Mouse (Mus musculus) forelimb bud, embryonic 11.5 days (tissue): ENCODE data around the gene Fbxl16.

ENCODE experiments used
- DNase-seq: peaks from one replicate; pipeline ENCODE4 v3.0.0-alpha.2; 2012; ENCODE audit warnings: low read depth, low spot score

The Fbxl16 gene

DNA sequence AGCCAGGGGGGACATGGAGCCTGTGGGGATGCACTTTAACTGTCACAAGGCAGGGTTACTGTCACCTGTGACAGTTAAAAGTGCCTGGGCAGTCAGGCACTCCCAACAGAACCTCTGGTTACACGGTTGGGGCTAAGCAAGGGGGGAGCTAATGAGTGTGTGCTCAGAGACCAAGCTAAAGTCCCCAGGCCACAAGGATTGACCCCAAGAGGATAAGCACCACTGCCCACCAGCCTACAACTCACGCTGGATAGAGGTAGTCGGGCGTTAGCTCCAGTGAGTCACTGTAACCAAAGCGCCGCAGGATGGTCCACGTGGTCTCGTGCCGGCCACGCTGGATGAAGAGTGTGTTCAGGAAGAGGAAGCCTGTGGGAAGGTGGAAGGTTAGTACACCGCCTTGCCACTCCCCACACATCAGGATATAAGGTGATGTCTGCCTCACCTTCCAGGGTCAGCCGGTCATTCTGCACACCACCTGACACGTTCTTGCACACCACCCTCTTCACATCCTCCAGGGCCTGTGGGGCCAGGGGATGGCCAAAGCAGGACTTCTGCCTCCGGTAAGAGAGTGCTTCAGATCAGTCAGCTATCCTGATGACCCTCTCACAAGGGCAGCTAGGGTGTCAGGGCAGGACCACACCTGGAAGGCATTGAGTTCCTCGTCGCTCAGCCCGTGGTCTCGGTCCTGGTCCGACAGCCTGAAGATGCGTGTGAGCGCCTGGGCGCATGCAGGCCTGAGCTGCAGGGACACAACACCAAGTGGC, 32.4 kb downstream of the Fbxl16 start, which contains the start of gene Gm20683:
Gene Gm20683, minus strand, starts transcription at position 647 of the 764 bp plus-strand sequence.
- DNase-seq: no peak

DNA sequence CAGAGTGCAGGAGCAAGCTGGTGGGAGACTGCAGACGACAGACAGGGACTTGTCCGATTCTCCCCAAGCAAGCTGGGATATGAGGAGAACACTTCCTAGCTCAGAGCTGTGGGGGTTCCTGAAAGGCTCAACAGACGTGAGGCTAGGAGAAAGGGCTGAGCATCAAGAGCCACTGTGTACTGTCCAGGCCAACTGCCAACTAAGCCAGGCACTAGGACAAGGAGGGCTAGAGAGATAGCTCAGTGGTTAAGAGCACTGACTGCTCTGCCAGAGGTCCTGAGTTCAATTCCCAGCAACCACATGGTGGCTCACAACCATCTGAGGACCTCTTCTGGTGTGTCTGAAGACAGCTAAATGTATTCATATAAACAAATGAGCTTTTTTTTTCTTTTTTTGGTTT, 33.6 kb downstream of the Fbxl16 start:
- no peak for DNase-seq

DNA sequence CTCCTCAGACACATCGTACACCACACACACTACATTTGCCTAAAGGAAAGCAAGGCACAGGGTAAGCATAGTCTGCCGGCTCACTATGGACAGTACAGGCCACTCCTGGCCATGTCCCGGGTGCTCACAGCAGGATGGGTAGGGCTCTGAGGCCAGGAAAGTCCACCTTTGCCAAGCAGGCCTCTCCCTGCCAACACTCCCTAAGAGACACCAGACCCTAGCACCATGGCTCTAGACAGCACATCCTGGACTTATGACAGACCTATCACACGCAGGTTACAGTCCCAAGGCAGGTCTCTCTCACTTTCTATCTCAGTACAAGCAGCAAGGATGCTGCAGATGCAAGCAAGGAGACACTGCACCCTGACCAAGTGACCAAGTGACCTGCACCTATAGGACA, 34.2 kb downstream of the Fbxl16 start:
- no peak for DNase-seq

DNA sequence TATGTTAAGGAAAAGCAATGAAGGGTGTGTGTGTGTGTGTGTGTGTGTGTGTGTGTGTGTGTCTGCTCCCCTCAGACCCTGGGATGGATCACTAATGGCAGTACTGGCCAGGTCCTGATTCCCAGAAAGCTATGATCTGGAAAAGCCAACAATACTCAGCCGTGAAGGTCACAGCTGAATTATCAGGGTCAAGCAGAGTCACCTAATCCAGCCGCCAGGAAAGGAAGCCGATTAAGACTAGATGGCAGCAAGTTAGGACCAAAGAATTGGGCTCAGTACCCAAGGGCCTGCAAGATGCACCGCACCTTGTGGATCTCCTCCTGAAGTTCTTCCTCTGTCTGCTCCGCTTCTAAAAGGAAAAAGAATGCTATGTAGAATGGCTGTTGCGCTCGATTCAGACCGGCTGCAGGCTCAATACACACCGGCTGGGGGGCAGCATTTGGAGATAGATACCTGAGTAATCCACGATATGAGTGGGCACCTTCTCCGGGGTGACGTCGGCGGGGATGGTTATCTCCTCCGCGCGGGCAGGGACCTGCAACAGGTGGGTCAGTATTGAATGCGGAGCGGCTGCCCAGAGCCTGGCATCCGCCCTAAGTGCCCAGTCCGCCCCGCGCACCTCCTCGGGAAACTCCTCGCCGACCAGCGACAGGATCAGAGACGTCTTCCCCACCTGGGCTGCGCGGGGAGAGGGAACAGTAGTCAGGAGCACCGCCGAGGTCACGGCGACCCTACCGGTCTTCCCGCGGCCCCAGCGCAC, 34.9 kb downstream of the Fbxl16 start:
- no peak for DNase-seq

DNA sequence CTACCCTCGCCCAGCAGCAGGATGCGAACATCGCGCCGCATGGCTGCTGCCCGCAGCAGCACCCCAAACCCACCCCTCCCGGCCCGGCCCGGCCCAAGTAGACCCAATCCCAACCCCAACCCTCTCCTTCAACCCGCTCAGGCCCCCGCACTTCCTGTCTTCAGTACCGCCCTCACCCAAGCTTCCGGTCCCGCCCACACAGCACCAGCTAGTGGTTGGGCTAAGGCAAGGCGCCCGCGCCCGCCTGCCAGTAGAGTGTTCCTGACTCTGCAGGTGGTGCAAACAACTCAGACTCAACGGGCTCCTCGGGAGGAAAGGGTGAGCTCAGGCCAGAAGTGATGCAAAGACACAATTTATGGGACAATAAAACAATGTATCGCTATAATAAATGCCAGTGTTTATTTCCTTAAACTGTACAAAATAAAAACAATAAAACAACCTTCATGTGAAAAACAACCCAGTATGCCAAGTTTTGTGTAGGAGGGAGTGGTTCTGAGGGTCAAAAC, 35.6 kb downstream of the Fbxl16 start, which contains the start of gene Rhot2:
Gene Rhot2, minus strand, starts transcription at position 456 of the 506 bp plus-strand sequence.
- peak; percentile 89 for DNase-seq

DNA sequence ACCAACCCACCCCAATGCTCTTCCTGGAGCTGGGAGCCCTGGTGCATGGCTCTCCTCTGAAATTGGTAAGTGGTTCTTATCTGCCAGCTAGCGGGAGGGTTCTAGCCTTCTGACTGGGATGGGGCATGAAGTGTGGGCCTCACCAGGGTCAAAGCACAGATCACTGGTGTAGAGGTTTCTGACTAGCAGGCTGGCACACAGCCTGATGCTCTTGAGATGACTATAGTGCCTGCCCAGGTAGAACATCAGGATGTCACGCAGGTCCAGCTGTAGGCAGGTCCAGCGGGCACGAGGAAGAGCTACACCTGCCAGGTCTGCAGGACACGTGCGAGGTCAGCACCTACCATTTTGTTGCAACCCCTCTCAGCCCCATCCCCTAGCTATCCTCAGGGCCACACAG, 51.3 kb downstream of the Fbxl16 start:
- DNase-seq: no peak

DNA sequence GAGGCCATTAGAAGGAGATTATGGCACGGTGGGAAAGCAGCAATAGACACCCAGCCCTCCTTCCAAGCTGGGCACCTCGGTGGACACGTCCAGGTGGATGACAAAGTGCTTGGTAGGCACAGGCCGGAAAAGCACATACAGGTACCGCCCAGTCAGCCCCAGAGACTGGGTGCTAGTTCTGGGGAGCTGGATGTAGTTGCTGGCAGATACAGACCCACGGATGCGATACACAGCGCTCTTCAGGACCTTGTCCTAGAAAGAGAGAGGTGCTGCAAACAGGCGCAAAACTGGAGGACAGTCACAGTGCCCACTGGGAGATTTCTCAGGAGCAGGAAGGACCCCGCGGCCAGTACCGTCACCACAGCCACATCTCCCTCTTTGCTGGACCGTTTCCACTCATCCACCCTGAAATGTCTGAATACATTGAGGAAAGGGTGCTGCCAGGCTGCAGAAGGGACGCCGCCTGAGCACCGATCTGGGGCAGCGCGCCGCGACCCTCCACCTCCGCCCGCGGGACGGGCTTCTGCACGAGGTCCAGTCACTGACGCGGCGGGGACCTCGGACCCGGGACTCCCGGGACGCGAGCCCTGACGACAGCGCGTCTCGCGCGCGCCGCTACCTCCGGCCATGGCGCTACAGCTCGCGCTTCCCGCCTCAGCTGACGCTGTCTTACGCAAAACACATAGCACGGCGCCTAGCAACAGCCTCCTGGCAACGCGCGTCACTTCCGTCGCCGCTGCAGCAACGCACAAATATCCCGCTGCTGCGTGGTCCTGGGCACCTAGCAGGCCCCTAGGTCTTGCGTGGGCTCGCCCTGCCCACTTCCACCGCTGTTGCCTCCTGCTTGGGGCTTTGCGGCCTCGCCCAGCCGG, 52.2 kb downstream of the Fbxl16 start, which contains the start of gene Wdr90:
Gene Wdr90, minus strand, starts transcription at position 670 of the 872 bp plus-strand sequence.
- peak; percentile 92 for DNase-seq

DNA sequence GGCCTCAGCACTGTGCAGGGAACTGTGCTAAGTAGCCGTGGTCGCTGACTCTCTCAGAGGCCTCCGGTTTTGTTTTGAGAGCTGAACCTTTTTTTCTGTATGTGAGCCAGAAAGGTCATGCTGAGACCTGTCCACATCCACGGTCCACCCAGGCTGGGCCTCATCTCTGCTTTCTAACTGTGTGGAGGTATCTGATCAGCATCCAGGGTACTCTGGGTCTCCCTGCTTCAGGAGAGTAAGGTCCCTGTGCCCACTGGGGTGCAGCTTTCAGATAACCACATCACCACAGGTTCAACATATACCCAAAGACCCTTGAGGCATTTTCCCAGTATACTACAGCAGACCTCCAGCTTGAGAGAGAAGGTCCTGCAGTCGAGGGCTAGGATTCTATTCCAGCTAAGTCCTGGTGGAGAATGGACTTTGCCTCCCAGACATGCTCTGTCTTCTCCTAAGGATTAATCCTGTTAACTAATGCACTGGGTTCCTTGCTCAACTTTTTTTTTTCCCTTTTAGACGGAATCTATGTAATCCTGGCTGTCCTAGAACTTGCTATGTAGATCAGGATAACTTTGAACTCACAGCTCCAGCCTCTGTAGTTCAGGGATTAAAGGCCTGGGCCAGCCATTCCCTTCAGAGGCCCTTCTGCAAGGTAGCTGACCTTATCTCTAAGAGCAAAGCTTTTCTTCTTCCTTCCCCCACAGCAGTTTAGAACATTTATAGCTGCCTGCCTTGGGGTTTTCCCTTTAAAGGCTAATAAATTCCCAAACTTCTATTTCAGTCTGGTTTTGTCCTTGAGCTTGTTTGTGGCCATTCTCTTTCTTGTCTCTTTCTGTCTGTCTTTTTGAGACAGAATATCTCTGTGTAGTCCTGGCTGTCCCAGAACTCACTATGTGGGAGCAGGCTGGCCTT, 53.1 kb downstream of the Fbxl16 start:
- DNase-seq: no peak

DNA sequence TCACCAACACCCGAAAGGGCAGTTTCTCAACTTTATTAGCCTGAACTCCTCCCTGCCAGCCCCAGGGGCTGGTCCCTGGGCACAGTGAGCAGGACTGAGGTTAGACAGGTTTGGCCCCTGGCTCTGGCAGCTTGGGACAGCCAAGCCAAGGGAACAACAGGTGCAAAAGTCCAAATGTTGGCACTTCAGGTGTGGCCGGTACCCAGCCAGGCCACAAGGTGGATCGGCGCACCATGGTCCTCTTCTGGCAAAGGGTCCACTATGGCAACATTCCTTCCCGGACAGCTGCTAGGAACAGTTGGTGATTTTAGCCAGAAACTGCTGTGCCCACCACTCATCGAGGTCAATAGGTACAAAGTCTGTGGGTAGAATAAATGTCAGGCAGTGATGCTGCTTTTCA, 54.8 kb downstream of the Fbxl16 start:
- DNase-seq: no peak

DNA sequence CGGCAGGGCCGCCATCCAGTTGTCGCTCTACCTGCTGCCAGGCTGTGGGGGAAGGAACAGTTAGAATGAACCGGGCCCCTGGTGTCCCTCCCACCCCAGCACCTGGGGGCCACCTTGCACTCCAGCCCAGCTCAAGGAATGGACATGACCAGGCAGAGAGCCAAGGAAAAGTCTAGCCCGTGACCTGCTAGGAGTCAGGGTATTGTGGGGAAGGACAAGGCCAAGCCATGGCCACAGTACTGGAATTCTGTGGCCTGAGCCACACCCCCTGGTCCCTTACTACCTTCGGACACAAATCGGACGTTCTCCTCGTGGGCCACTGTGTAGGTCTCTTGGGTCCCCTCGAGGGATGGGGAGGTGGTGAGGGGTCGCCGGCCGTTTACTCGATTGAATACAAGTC, 55.4 kb downstream of the Fbxl16 start:
- no peak for DNase-seq

DNA sequence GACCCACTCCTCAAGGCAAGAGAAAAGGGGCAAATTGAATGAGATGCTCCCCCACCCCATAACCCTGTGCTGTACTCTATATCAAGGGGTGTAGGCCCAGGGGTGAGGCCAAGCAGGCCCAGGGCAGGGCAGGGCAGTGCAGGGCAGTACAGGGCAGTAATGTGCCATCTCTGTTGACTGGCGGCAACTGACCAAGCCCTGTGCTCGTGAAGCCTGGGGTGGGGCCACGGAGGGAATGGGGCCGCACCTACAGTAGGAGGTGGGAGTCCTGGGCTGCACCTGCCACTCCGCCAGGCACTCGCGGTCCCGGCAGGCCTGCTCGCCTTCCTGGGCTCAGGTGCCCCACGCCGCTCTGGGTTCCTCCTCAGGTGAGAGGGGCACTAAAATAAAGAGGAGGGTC, 56.4 kb downstream of the Fbxl16 start:
- no peak for DNase-seq

DNA sequence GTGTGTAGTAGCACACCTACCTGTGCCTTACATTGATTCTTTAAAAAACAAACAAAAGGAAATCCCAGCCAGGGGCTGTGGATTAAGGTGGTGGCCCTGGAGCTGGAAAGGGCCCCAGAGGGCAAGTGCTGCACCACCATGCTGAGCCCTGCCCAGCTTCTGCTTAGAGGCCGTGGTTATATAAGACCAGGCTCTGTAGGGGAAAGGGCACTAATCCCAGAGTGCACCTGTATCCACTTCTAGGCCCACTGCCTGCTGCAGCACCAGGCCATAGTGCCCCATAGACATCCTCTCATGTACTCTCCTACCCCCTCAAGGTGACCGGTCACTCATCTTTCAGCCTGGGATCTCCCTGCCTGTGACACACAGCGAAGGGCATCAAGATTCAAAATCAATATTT, 57.3 kb downstream of the Fbxl16 start:
- no peak for DNase-seq

DNA sequence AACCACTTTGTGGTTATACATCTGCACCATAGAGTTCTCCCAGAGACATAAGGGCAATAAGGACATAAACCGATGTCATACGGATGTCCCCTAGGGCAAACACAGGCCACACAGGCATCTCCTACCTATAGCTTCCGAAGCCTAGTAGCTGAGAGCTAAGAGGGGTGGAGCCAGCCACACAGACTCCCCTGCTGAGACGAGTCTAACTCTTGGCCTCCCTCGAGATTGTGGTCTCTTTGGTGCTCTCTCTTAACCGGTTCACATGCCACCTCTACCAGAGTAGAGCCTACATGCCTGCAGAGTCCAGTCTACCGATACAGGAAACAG, 58.6 kb downstream of the Fbxl16 start:
- DNase-seq: no peak

DNA sequence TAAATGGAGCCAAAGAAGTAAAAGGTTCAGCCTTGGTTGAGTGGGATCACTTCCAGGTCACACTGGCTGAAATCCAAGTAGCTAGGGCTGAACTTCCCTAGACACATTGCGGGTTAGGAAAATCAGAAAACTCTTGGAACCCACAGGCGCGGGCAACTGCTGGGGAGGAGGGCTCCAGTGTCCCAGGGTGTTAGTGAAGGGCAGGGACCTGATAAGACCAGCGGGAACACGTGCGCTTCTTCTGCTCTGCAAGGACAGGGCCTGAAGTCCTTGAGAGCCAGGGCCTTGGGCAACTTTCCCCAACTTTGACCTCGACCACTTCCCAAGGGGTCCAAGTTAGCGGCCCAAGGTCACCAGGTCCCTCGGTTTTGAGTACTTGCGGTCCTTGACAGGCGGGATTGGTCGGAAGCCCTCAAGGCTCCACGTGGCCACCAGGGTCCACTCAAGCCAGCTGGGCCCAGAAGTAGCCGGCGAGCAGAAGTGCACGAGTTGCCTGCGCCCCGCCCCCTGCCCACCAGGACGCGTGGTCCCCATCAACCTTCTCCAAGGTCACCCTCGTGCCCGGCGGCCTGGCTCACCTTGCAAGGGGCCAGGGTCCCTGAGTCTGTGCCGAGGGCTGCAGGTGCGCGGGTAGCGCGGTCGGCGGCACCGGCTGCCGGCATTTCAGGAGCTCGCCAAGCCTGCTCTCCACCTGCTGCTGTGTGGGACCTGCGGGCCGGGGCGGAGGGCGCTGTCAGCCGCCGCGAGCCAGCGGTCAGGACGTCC, 59.1 kb downstream of the Fbxl16 start:
- no peak for DNase-seq

DNA sequence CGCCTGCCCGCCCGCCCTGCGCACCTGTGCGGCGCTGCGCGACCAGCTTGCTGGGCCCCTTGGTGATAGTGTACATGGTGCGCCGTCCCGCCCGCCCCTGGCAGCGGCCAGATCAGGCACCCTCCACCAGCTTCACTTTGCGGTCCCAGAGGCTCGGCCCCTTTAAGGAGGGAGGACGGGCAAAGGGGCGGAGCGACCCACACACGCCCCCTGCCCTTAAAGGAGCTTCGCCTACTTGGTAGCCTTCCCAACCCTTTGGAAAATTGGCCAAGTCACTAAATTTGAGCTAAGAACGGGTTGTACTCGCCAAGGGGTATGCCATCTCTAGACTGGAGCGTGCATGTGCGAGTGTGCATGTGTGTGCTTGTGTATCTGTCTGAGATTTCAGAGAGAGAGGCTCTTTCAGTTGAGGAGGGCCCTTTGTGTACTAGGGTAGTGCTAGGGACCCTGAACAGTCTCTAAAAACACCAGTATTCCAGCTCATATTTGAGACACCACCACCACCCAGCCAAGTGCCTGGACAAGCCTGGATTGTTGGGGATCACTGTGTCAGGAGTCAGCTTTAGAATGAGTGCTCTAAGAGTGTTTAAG, 59.8 kb downstream of the Fbxl16 start, which contains the start of gene Mcrip2:
Gene Mcrip2, minus strand, starts transcription at position 164 of the 591 bp plus-strand sequence.
- peak; percentile 66 for DNase-seq

DNA sequence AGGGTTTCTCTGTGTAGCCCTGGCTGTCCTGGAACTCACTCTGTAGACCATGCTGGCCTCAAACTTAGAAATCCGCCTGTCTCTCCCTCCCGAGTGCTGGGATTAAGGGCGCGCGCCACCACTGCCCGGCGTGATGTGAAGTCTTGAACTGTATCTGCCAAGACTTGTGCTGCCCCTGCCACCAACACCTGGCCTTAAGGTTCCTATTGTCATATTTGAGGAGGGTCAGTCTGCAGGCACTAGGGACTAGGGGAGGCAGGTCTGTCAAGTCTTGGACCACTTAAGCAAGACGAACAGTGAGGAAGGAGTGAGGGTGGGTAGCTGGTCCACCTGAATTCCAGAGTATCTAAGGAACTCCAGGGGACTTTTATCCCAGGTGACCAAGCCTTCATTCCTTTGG, 60.6 kb downstream of the Fbxl16 start:
- DNase-seq: no peak

DNA sequence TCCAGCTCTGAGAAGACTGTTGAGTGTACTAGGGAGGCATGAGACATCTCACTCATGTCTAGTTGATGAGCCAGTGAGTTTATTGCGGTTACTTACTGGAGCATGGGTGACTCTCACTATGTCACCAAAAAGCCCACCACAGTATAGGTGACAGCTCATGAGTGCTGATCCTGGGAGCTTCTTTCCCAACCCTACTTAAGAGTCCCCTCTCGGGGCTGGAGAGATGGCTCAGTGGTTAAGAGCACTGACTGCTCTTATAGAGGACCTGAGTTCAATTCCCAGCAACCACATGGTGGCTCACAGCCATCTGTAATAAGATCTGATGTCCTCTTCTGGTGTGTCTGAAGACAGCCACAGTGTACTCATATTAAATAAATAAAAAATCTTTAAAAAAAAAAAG, 61.1 kb downstream of the Fbxl16 start:
- no peak for DNase-seq
